Mouse (Mus musculus) adrenal gland, adult 2 months (tissue): ENCODE results near the gene Cilp2. TPM values are rescaled to one million over a fixed set of nuclear protein-coding genes. Genes with fewer than 3 reads are reported as not detected.

Source experiments
- DNase-seq: peaks from one replicate; pipeline ENCODE4 v3.0.0; 2021
- polyA plus RNA-seq: library from polyadenylated mRNA; depleted of rRNA; stranded (reverse); fragments of >200 nt; gene quantifications from 2 replicates; pipeline ENCODE4 v1.2.3, GENCODE M21; 2012
- total RNA-seq, 2 experiments: library from RNA; stranded (reverse); gene quantifications; 2 replicates each; pipeline ENCODE4 v1.2.3; 2021

Gene Cilp2
- total and polyA plus RNA-seq, 3 experiments, result 0.07 to 0.39 (median 0.09) TPM

DNA sequence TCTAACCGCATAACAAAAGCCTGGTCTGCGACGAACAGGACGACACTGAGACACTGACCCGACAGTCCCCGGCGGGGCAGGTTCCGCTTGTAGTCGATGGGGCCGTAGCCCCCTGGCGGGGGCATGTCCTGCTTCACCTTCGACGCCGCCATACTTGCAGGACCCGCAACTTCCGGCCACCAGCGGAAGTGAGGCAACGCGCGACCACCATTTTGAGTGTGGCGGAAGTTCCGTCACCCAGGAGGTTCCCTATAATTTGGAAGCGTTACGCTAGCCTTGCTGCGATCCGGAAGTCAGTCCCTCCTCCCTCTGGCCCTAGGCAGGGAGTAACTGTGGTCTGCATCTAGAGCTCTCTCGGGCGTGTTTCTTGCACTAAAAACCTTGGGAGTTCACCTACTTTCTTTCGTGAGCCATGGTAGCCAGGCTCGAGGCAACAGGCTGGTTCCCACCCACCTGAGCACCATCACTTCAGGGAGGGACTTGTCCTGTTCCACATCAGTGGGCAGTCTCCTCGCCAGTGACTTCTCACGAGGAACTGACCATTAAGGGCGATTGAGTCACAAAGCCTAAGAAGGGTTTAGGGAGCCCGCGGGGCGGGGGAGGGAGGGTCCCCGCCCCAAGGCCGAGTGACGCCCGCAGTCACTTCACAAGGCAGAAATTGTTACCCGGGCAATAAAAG is 14.1 kb upstream of the Cilp2 start:
- peak; percentile 97 for DNase-seq

GRCm38 (mm10) chr8:69900895-69901451 is 13.5 kb upstream of the Cilp2 start:
- DNase-seq, result no peak

- DNase-seq, result no peak
These were observed 12.4 kb upstream of the Cilp2 start for GRCm38 (mm10) chr8:69899876-69900275.

- no peak for DNase-seq
These were observed 10.4 kb upstream of the Cilp2 start for GRCm38 (mm10) chr8:69897857-69898256.

GRCm38 (mm10) chr8:69895772-69896451 is 8.4 kb upstream of the Cilp2 start:
- no peak for DNase-seq

DNA sequence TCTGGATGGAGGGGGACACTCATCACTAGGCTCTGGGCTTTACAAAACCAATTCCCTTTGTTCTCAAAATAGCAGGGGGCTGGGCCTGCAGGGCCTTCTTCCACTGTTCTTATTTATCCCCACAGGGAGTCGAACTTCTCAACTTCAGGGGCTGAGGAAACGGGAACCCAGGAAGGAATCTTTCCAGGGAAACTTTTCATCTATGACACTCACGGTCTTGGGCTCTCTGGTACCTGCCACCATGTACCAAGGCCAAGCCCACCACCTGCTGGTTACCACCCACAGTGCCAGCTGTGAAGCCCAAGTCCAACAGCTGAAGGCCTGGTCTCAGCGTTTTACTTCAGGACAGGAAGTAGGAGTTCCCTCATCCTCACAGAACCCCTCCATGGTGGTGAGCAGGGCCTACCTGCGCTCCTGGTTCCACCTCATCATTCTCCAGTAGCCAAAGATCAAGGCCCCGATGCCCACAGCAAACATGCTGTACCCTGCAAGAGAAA is 7.4 kb upstream of the Cilp2 start:
- DNase-seq, result no peak

- peak; percentile 34 for DNase-seq
These were observed 6.4 kb upstream of the Cilp2 start for GRCm38 (mm10) chr8:69893863-69894262.

DNA sequence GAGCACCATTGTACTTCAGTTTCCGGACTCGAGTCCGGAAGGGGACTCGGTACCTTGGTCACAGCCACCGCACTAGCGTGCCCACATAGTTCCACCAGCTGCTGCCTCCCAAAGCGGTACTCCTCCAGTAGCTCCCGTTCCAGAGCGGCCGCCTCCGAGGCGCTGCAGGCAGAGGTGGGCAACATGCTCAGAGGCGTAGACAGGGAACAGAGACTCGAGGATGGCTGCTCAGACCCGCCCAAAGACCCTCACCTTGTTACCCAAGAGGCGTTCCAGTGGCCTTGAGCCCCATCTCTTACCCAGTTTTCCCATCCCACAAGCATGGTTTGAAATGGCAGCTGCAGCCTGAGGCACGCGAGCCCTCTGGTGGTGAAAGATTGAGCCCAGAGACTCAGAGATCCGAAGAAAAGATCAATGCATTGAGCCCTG is 3.3 kb upstream of the Cilp2 start:
- DNase-seq, result peak; percentile 35

DNA sequence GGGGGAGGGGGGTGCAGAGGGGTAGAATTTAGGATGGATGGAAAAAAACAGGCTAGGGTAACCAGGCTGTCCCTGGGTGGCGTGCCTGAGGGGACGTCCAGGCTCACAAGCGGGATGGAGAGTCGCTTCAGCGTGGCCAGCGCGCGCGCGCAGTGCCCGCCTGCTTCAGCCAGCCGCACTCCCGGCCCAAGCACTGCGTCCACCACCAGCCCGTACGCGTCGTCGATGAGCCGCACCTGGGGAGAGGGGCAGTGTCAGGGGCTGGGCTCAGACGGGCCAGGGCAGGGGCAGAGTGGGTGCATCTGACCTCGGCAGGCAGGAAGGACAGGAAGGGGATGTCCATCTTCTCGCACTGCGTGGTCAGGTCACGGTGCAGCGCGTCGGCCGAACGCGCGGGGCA is 1.4 kb upstream of the Cilp2 start:
- peak; percentile 24 for DNase-seq

- peak; percentile 60 for DNase-seq
These were observed 868 bp upstream of the Cilp2 start for GRCm38 (mm10) chr8:69888244-69888866.

- DNase-seq, result peak; percentile 73
These were observed 3.3 kb downstream of the Cilp2 start for GRCm38 (mm10) chr8:69884141-69884540.

- DNase-seq, result no peak
These were observed 4.5 kb downstream of the Cilp2 start for GRCm38 (mm10) chr8:69882833-69883600.

DNA sequence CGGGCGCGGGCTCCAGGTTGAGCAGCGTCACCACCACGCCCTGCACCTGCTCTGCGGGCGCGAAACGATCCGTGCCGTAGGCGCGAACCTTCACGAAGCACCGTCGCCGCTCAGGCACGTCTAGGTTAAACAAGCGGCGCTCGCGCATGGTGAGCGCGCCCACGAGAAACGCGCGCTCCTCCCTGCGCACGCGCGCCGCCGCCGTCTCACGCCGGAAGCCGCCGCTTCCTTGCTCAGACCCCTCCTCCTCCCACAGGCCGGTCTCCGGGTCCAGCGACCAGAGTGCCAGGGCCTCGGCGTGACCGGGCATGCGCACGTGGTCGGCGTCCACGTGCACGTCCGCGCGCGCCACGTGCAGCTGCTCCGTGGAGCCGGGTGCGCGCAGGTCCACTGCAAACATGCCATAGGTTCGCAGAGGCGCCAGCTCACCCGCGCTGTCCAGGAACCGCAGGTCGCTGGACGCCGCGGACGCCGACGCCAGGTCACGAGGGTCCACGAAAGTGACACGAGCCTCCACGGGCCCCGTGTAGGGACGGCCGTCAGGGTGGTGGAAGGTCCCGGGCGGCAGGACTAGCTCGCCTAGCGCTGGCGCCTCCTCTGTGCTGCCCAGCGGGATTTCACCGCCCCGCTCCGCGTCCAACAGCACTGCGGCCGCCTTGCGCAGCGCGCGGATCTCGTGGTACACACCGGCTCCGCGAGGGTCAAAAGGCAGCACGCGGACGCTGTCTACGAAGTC is 5.3 kb downstream of the Cilp2 start:
- peak; percentile 44 for DNase-seq

DNA sequence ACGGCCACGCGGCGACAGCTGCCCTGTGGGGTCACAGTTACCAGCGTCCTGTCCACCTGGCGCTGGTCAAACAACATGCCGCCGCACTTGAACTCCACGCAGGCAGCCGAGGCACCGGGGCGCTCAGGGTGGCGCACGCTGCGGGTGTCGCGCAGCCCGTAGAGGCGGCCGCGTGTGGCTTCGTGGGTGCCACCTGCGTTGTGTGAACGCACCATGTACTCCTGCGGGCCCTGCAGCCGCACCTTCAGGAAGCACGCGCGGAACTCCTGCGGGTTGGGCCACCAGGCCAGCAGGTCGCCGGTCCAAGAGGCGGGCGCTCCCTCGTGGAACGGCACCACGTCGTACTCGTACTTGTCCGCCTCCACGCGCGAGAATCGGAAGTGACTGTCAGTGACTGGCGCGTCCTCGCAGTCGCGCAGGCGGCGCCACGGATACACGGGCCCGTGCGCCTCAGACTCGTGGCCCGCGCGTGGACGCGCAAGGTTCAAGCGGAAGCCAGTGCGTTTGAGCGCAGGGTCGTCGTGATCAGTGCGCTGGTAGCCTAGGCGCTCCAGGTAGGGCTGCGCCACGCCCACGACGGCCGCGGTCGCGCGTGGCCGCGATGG is 6.1 kb downstream of the Cilp2 start:
- no peak for DNase-seq

GRCm38 (mm10) chr8:69880841-69881240 is 6.6 kb downstream of the Cilp2 start:
- DNase-seq, result no peak

DNA sequence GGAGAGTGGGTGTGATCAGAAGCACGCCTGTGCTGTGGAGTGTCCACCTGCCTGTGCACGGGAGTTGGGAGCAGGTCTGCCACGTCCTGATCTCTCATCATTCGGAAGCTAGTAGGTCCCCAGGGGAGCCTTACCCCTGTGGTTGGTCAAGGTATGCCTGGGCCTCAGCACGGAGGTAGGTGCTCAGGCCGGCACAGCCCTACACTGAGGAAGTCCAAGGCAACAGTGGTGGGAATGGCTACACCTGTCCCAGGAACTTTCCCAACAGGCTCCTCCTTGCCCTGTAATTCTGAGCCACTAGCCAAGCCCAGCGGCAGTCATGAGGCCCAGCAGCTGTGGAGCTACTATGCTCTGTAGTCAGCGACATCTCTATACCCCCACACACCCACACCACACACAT is 7.8 kb downstream of the Cilp2 start:
- DNase-seq, result no peak

DNA sequence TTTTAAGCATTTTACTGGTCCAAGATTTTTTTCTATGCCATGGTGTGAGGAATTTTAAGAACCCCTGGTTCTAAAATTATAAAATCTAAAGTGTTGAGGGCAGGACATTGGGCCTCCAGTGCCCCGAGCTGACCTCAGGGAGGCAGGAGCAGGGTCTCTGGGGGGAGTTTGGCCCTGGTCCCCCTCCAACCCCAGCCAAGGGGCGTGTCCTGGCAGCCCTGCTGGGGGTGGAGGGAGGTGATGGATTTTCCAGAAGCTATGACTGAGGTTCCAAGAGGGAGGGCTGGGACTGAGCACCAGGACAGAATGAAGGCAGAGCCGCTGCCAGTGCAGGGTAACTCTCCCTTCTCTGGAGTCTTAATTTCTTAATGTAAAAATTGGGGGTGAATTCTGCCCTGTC is 9.5 kb downstream of the Cilp2 start:
- DNase-seq, result no peak

DNA sequence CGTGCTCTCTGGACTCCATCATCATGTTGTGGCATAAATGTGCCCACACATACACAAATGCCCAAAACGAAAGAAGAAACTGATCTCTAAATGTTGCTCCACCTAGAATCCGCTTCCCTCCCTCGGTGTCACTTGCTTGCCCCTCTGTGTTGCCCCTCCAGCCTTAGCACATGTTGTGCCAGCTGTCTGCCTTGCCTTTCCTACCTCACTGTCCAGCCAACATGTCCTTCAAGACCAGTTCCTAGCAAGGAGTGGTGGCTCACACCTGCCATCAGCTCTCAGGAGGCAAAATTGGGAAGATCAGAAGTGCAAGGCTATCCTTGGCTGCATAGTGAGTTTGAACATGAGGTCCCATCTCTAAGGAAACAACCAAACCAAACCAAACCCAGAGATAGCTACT is 10.1 kb downstream of the Cilp2 start:
- DNase-seq, result no peak

DNA sequence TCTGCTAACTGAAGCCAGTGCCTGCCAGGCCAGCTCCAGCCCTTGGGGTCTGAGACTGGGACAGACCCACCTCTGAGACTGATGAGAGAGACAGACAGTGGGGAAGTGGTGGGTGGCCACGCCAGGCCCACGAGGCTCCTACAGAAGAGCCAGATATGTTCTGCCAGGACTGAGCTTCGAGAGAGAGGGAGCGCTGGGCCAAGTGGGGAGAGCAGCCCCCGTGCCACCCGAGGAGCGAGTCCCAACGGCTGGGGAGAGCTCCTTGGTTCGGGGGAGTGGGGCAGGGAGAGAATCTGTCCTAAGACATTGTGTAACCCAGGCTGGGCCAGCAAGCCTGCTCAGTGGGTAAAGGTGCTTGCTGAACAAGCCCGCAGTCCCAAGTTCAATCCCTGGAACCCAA is 10.5 kb downstream of the Cilp2 start:
- no peak for DNase-seq

- DNase-seq, result no peak
These were observed 11.4 kb downstream of the Cilp2 start for GRCm38 (mm10) chr8:69876097-69876496.

DNA sequence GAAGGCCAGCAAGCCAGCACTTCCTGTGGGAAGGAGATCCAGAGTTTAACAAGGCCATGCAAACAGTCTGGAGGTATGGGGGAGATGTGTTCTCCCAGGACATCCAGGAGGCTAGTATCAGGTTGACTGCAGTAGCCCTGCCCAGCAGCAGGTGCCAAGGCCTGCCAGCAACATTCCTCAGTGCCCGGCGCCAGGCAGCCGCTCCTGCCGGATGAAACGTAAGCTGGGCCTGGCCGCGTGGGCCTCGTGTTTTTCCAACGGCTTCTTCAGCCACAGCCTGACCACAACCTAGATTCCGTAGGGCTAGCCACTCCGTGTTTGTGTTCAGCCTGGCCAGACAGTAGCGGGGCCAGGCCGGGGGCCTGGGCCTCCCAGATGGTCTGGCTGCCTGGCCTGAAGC is 12.8 kb downstream of the Cilp2 start:
- DNase-seq, result no peak
